16 mouse cellular contexts compared by ENCODE assay signal in the genomic region with DNA sequence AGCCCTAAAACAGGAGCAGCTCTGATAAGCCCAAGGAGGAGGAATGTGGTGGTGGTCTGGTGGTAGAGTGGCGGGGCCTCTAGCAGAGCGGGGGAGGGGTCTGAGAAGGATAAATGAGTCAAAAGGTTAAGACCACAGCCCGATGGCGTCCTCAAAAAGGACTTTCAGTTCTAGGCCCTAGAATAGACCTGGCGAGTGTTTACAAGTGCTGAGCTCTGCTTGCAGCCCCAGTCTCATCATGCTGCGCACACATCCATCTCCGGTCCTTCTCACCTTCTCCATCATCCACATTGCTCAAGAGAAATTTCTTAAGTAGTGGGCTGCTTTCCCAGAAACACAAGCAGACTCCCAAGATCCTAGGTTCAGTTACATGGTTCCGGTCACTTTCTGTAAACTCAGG. TPM values are rescaled to one million over a fixed set of nuclear protein-coding genes. Genes with fewer than 3 reads are reported as not detected.
DNase-seq lines count a peak whose midpoint lies in the region; ATAC-seq lines count a peak whose summit lies in the region.
"Had no signal": no experiment of that assay in that cellular context is flagged by ENCODE, and none has a peak within 500 bp of the region (broad histone marks: within the 10 kb centered on the region; RNA-seq: fewer than 3 reads in every experiment).

No protein-coding gene starts in this region.

- WGBS in hindbrain, embryonic 10.5 days, result 61% methylated on average over 8 of the region's 8 CpGs
- WGBS in hindbrain, embryonic 14.5 days, result 76% methylated on average over 8 of the region's 8 CpGs
- 58% methylated on average over 8 of the region's 8 CpGs for WGBS in embryonic facial prominence, embryonic 12.5 days

- H3K4me2 ChIP-seq in hindbrain, embryonic 14.5 days (replicated peaks), result no peak overlapping the region
- no peak overlapping the region for H3K4me2 ChIP-seq in embryonic facial prominence, embryonic 12.5 days (replicated peaks)
- H3K4me2 ChIP-seq: liver, embryonic 11.5 days had no signal

- H3K36me3 ChIP-seq in hindbrain, embryonic 10.5 days, result peaks cover 95% of the 10 kb centered on the region
- H3K36me3 ChIP-seq in hindbrain, embryonic 14.5 days (replicated peaks; ENCODE audit: control insufficient read depth, insufficient read depth), result peaks cover 82% of the 10 kb centered on the region
- H3K36me3 ChIP-seq in embryonic facial prominence, embryonic 12.5 days, result peaks cover 53% of the 10 kb centered on the region

- H3K9ac ChIP-seq in hindbrain, embryonic 14.5 days, result no peak overlapping the region
- no peak overlapping the region for H3K9ac ChIP-seq in embryonic facial prominence, embryonic 12.5 days
- H3K9ac ChIP-seq: forebrain, postnatal 0 days had no signal

- peaks cover 53% of the 10 kb centered on the region for H3K4me1 ChIP-seq in hindbrain, embryonic 10.5 days (replicated peaks)
- peaks cover 12% of the 10 kb centered on the region for H3K4me1 ChIP-seq in hindbrain, embryonic 14.5 days (replicated peaks; ENCODE audit: control insufficient read depth, insufficient read depth, low read length)
- peaks cover 50% of the 10 kb centered on the region for H3K4me1 ChIP-seq in embryonic facial prominence, embryonic 12.5 days

- H3K27me3 ChIP-seq in hindbrain, embryonic 10.5 days (ENCODE audit: insufficient read depth, poor library complexity, severe bottlenecking), result no peaks in the 10 kb centered on the region
- H3K27me3 ChIP-seq in hindbrain, embryonic 14.5 days (ENCODE audit: control insufficient read depth, insufficient read depth, low read length), result no peaks in the 10 kb centered on the region
- H3K27me3 ChIP-seq in embryonic facial prominence, embryonic 12.5 days, result no peaks in the 10 kb centered on the region

- DNase-seq in hindbrain, embryonic 10.5 days (ENCODE audit: low spot score), result no peak
- DNase-seq in hindbrain, embryonic 14.5 days (ENCODE audit: low spot score), result no peak
- peak; percentile 75 for DNase-seq in NIH3T3 (ENCODE audit: low read depth)
- peak; percentile 56 for DNase-seq in lung, postnatal 10 days
- DNase-seq in spleen, postnatal 4 days (ENCODE audit: low spot score in 2 of 2), result no peak
- DNase-seq: adrenal gland, adult 8-10 months; cerebellum, adult 11-12 months; forebrain, postnatal 0 days; heart, postnatal 10 days; kidney, postnatal 10 days; thymus, postnatal 14 days had no signal

- no peak for ATAC-seq in hindbrain, embryonic 14.5 days (ENCODE audit: low FRiP score)
- ATAC-seq in embryonic facial prominence, embryonic 12.5 days (ENCODE audit: insufficient number of reproducible peaks, insufficient read depth, low FRiP score, low TSS enrichment), result no peak
- no peak for ATAC-seq in erythroblast, adult 5-6 weeks (replicated peaks; ENCODE audit: low FRiP score, poor library complexity, severe bottlenecking)
- ATAC-seq: CD4-positive, CD25-positive, alpha-beta regulatory T cell, adult 4 months; forebrain, postnatal 0 days had no signal

- H3K4me3 ChIP-seq in hindbrain, embryonic 10.5 days, result no peak overlapping the region
- no peak overlapping the region for H3K4me3 ChIP-seq in hindbrain, embryonic 14.5 days (replicated peaks; ENCODE audit: low read length)
- no peak overlapping the region for H3K4me3 ChIP-seq in embryonic facial prominence, embryonic 12.5 days
- H3K4me3 ChIP-seq: megakaryocyte, embryonic 14.5 days had no signal

- H3K9me3 ChIP-seq in hindbrain, embryonic 10.5 days, result no peaks in the 10 kb centered on the region
- H3K9me3 ChIP-seq in hindbrain, embryonic 14.5 days (ENCODE audit: control insufficient read depth, low read length), result no peaks in the 10 kb centered on the region
- H3K9me3 ChIP-seq in embryonic facial prominence, embryonic 12.5 days, result no peaks in the 10 kb centered on the region
- H3K9me3 ChIP-seq: megakaryocyte, embryonic 14.5 days had no signal

- 0 out of 2 replicates have a peak overlapping the region, but pooled peaks have one; percentile 23 for H3K27ac ChIP-seq in hindbrain, embryonic 10.5 days
- H3K27ac ChIP-seq in hindbrain, embryonic 14.5 days, result no peak overlapping the region
- H3K27ac ChIP-seq in embryonic facial prominence, embryonic 12.5 days, result peak overlapping the region; percentile 88

RNA-seq across cellular contexts. Expression of gene Lrp1, which starts 22.3 kb away (rescaled TPM):
- 55.7 and 71.7 TPM in 2 replicates for polyA plus RNA-seq in hindbrain, embryonic 10.5 days (2016; fragmentation: Nextera tagmentation; extraction: Ambion mirVana)
- 118 and 119 TPM in 2 replicates for polyA plus RNA-seq in hindbrain, embryonic 14.5 days (2014; fragmentation: Nextera tagmentation; extraction: Ambion mirVana)
- polyA plus RNA-seq in embryonic facial prominence, embryonic 12.5 days (2016; fragmentation: Nextera tagmentation; extraction: Ambion mirVana), result 115 TPM in 2 replicates
- 11.9 and 14.0 TPM in 2 replicates for total RNA-seq in erythroblast, adult 5-6 weeks (2015; ENCODE audit: low replicate concordance)
- 9.7 and 17.0 TPM in 2 replicates for total RNA-seq in erythroblast, adult 5-6 weeks (2017; ENCODE audit: low replicate concordance)

RNA-seq across cellular contexts. Expression of gene Stat6, which starts 44.2 kb away (rescaled TPM):
- polyA plus RNA-seq in hindbrain, embryonic 10.5 days (2016; fragmentation: Nextera tagmentation; extraction: Ambion mirVana), result 8.9 and 9.5 TPM in 2 replicates
- polyA plus RNA-seq in hindbrain, embryonic 14.5 days (2014; fragmentation: Nextera tagmentation; extraction: Ambion mirVana), result 4.7 and 5.5 TPM in 2 replicates
- polyA plus RNA-seq in embryonic facial prominence, embryonic 12.5 days (2016; fragmentation: Nextera tagmentation; extraction: Ambion mirVana), result 13.0 and 13.3 TPM in 2 replicates
- total RNA-seq in erythroblast, adult 5-6 weeks (2015; ENCODE audit: low replicate concordance), result 15.7 and 16.7 TPM in 2 replicates
- 15.9 and 27.1 TPM in 2 replicates for total RNA-seq in erythroblast, adult 5-6 weeks (2017; ENCODE audit: low replicate concordance)

Comparison
In these comparisons a context has a peak if more than half of its experiments do, and no peak if none do; other contexts are left out.
1. DNase-seq: peak in NIH3T3 (single experiment) and lung, postnatal 10 days (single experiment); none in hindbrain, embryonic 10.5 days (single experiment), hindbrain, embryonic 14.5 days (single experiment) and spleen, postnatal 4 days (0 of 2).